Mouse (Mus musculus) ES-E14 (cell line): ENCODE data around the gene Zcchc8.

ENCODE experiments used
- CHD2 ChIP-seq: IDR thresholded peaks from 2 replicates; pipeline ENCODE4 v1.6.1; 2014; ENCODE audit warnings: mild to moderate bottlenecking, low read depth, low read length, inconsistent platforms
- HCFC1 ChIP-seq: IDR thresholded peaks from 2 replicates; pipeline ENCODE4 v1.6.1; 2012; ENCODE audit warnings: low read length, inconsistent platforms, borderline replicate concordance; ENCODE audit not compliant: insufficient read depth
- MAFK ChIP-seq: IDR thresholded peaks from 2 replicates; pipeline ENCODE4 v1.6.1; 2014; ENCODE audit warnings: mild to moderate bottlenecking, low read depth, low read length, inconsistent platforms; ENCODE audit not compliant: insufficient read depth
- ZC3H11A ChIP-seq: IDR thresholded peaks from 2 replicates; pipeline ENCODE4 v1.6.1; 2012; ENCODE audit warnings: low read depth, mild to moderate bottlenecking, inconsistent platforms, low read length, borderline replicate concordance
- ZNF384 ChIP-seq: IDR thresholded peaks from 2 replicates; pipeline ENCODE4 v1.6.1; 2012; ENCODE audit warnings: low read depth, low read length, inconsistent platforms

GRCm38 (mm10) chr5:123720328-123721311, at the start of gene Zcchc8:
- TF ChIP-seq HCFC1 (peak; percentile 100), MAFK (no peak), CHD2 (peak; percentile 66; the same call in 1 of the 2 replicates), ZC3H11A (no peak), ZNF384 (peak; percentile 96)
